Mouse (Mus musculus): ENCODE data around the gene Mybpc2. TPM values are rescaled to one million over a fixed set of nuclear protein-coding genes. Genes with fewer than 3 reads are reported as not detected.

The Mybpc2 gene
- polyA plus RNA-seq, 1 experiment from 2014 or later = 1.2 TPM

GRCm38 (mm10) chr7:44521710-44522109, 2.7 kb downstream of the Mybpc2 start:
- Histone ChIP-seq H3K9ac (peak overlapping the region; percentile 47; the same call in 1 of the 2 replicates), H3K27me3 (replicated peaks) (peaks cover 83% of the 10 kb centered on the region), H3K36me3 (no peaks in the 10 kb centered on the region), H3K27ac (ENCODE audit: poor library complexity, severe bottlenecking) (no peak overlapping the region), H3K4me2 (peak overlapping the region; percentile 39), H3K9me3 (replicated peaks) (peaks cover 3% of the 10 kb centered on the region; the same call in 1 of the 2 replicates), H3K4me3 (peak overlapping the region; percentile 8; the same call in 1 of the 2 replicates), H3K4me1 (replicated peaks) (peaks cover 17% of the 10 kb centered on the region)
- 0 out of 2 replicates have a peak, but pooled peaks have one; percentile 16 for ATAC-seq (ENCODE audit: insufficient number of reproducible peaks, low FRiP score)
- 1% methylated on average over 20 of the region's 20 CpGs for WGBS

- H3K9ac ChIP-seq = no peak overlapping the region
- no peak for ATAC-seq (ENCODE audit: insufficient number of reproducible peaks, low FRiP score)
- H3K36me3 ChIP-seq = no peaks in the 10 kb centered on the region
- no peak overlapping the region for H3K4me3 ChIP-seq
- no peak overlapping the region for H3K27ac ChIP-seq (ENCODE audit: poor library complexity, severe bottlenecking)
- peaks cover 3% of the 10 kb centered on the region; the same call in 1 of the 2 replicates for H3K9me3 ChIP-seq (replicated peaks)
- peaks cover 83% of the 10 kb centered on the region for H3K27me3 ChIP-seq (replicated peaks)
- H3K4me2 ChIP-seq = no peak overlapping the region
- 59% methylated on average over 3 of the region's 3 CpGs for whole genome bisulfite sequencing
- H3K4me1 ChIP-seq (replicated peaks) = peaks cover 17% of the 10 kb centered on the region
Observed at GRCm38 (mm10) chr7:44520990-44521389, 3.5 kb downstream of the Mybpc2 start.

DNA sequence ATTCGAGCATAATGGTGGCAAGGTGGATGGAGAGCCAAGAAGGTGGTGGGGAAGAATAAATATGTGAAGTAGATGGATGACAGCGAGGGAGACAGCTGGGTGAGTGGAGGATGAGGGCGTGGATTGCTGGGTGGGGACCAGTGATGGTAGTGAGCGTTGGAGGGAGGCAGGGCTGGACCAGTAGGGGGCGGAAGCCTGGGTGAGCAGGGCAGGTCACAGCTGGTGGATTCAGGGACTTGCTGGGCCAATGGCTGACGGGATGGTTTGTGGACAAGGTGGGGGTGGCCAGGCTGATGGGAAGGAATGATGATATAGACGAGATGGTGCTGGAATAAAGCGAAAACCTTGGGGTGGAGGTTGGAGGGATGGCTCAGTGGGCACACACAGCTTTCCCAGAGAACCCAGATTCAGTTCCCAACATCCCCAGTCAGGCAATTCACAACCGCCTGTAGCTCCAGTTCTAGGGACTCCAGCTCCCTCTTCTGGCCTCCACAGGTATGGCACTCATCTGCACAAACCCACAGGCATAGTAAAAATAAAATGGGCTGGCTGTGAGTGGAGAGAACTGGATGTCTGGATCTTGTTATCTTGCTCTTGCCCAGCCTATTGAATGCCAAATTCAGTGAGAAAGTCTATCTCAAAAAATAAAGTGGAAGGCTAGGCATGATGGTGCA, 5.1 kb downstream of the Mybpc2 start:
- WGBS = 68% methylated on average over 9 of the region's 9 CpGs
- Histone ChIP-seq H3K36me3 (no peaks in the 10 kb centered on the region), H3K9ac (no peak overlapping the region), H3K27ac (ENCODE audit: poor library complexity, severe bottlenecking) (no peak overlapping the region), H3K9me3 (replicated peaks) (peaks cover 3% of the 10 kb centered on the region; the same call in 1 of the 2 replicates), H3K4me3 (no peak overlapping the region), H3K4me2 (no peak overlapping the region), H3K4me1 (replicated peaks) (peaks cover 7% of the 10 kb centered on the region), H3K27me3 (replicated peaks) (peaks cover 86% of the 10 kb centered on the region)
- no peak for ATAC-seq (ENCODE audit: insufficient number of reproducible peaks, low FRiP score)

DNA sequence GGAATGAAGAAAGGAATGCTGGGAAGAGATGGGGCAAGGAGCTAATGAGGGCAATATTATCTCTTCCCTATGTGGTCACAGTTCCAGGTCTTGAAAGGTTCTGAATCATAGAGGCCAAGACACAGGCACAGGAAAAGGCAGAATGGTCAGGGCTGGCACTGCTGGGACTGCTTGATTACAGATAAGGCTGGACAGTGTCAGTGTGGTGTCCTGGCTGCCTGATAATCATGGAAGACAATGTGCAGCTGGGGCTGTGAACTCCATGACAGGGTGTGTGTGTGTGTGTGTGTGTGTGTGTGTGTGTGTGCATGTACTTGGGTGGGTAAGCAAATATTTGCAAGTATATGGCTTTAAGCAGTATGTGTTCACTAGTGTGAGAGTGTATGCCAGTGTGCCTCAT, 17.0 kb downstream of the Mybpc2 start:
- H3K4me3 ChIP-seq = no peak overlapping the region
- ATAC-seq (ENCODE audit: insufficient number of reproducible peaks, low FRiP score) = peak; percentile 34; the same call in 1 of the 2 replicates

DNA sequence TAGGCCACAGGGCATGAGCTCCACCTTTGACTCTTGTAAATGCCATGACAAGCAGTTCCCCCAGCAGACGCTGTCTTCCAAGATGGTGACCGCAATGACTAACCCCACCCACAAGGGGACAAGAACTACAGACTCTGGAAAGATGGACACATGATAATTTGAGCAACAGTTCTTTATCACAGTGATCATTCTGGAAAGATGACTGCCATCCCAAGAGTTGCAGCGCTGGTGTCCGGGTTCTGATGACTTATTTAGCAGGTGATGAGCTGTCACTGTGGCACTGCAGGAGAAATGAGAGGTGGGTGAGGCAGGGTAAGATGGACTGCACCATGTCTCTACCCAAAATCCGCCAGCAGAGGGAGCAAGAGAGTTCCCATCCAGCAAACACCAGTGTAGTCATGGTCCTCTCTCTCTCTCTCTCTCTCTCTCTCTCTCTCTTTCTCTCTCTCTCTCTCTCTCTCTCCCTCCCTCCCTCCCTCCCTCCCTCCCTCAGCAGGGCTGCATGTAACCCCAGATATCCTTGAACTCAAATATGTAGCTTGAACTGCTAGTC, 22.8 kb downstream of the Mybpc2 start:
- WGBS = 39% methylated on average over 5 of the region's 5 CpGs
- H3K9ac ChIP-seq = no peak overlapping the region
- no peaks in the 10 kb centered on the region for H3K4me1 ChIP-seq (replicated peaks)
- H3K4me3 ChIP-seq = no peak overlapping the region
- H3K9me3 ChIP-seq (replicated peaks) = no peaks in the 10 kb centered on the region
- peak; percentile 49; the same call in 1 of the 2 replicates for ATAC-seq (ENCODE audit: insufficient number of reproducible peaks, low FRiP score)
- no peak overlapping the region for H3K27ac ChIP-seq (ENCODE audit: poor library complexity, severe bottlenecking)
- no peaks in the 10 kb centered on the region for H3K36me3 ChIP-seq
- no peak overlapping the region for H3K4me2 ChIP-seq
- H3K27me3 ChIP-seq (replicated peaks) = peaks cover 34% of the 10 kb centered on the region

More for the DNA sequence above, 17.0 kb downstream of the Mybpc2 start:
- H3K27me3 ChIP-seq (replicated peaks) = peaks cover 40% of the 10 kb centered on the region
- no peak overlapping the region for H3K27ac ChIP-seq (ENCODE audit: poor library complexity, severe bottlenecking)
- H3K4me1 ChIP-seq (replicated peaks) = 0 out of 2 replicates have a peak, but pooled peaks cover 3% of the 10 kb centered on the region
- peaks cover 2% of the 10 kb centered on the region; the same call in 1 of the 2 replicates for H3K9me3 ChIP-seq (replicated peaks)
- H3K9ac ChIP-seq = no peak overlapping the region
- H3K4me2 ChIP-seq = no peak overlapping the region
- no peaks in the 10 kb centered on the region for H3K36me3 ChIP-seq

GRCm38 (mm10) chr7:44500046-44500445, 24.4 kb downstream of the Mybpc2 start:
- WGBS = 37% methylated on average over 20 of the region's 20 CpGs
- Histone ChIP-seq H3K4me1 (replicated peaks) (peaks cover 8% of the 10 kb centered on the region), H3K27me3 (replicated peaks) (peaks cover 34% of the 10 kb centered on the region), H3K9ac (no peak overlapping the region), H3K4me2 (no peak overlapping the region), H3K9me3 (replicated peaks) (no peaks in the 10 kb centered on the region), H3K4me3 (no peak overlapping the region), H3K27ac (ENCODE audit: poor library complexity, severe bottlenecking) (no peak overlapping the region), H3K36me3 (no peaks in the 10 kb centered on the region)
- no peak for ATAC-seq (ENCODE audit: insufficient number of reproducible peaks, low FRiP score)

DNA sequence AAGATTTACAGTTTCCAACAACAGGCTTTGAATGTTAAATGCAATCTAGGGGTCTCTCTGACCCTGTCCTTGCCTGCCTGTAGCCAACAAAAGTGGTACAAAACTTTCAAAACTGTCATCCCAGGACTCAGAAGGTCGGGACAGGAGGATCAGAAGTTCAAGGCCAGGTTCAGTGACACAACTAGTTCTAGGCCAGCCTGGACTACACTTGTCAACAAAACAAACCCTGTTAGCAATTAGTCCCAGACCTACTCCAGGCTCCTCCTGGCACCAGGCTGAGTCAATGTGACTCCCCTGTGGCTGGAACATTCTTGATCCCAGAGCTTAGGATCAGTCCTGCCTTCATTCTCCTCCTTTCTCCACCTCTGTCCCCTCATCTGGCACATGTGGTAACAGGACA, 25.5 kb downstream of the Mybpc2 start:
- 59% methylated on average over 1 of the region's 1 CpGs for WGBS
- H3K27me3 ChIP-seq (replicated peaks) = peaks cover 34% of the 10 kb centered on the region
- H3K36me3 ChIP-seq = peaks cover 6% of the 10 kb centered on the region; the same call in 1 of the 2 replicates
- no peak overlapping the region for H3K27ac ChIP-seq (ENCODE audit: poor library complexity, severe bottlenecking)
- no peaks in the 10 kb centered on the region for H3K9me3 ChIP-seq (replicated peaks)
- ATAC-seq (ENCODE audit: insufficient number of reproducible peaks, low FRiP score) = no peak
- peaks cover 13% of the 10 kb centered on the region for H3K4me1 ChIP-seq (replicated peaks)
- H3K4me2 ChIP-seq = no peak overlapping the region
- no peak overlapping the region for H3K4me3 ChIP-seq
- no peak overlapping the region for H3K9ac ChIP-seq

DNA sequence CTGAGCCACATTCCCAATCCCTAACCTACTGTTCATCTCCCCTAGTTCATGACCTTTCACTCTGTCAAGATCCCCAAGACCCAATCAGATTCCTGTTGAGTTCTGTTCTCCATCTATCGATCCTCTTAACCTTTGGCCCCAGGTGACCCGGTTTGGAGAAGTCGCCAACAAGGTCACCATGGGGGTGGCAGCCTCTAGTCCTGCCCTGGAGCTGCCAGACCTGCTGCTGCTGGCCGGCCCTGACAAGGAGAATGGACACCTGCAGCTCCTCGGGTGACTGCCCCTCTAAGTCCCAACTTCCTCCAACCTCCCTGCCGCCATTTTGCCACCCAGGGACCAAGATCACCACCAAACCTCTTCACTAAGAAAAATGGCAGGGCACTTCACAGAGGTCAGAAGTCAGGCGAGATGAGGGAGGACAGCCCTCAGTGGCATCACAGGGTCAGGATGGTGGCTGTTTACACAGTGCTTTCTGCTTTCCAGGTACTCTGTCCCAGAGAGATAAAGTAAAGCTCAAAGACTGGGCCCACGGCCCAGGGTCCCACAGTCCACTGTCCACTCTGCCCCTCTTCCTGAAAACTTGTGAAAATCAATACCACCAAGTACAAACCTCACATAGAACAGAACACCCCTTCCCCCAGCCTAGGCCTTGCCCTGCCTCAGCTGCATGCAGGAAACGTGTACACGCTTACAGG, 26.9 kb downstream of the Mybpc2 start:
- H3K9me3 ChIP-seq (replicated peaks) = no peaks in the 10 kb centered on the region
- H3K36me3 ChIP-seq = peaks cover 18% of the 10 kb centered on the region
- peaks cover 28% of the 10 kb centered on the region for H3K27me3 ChIP-seq (replicated peaks)
- 81% methylated on average over 10 of the region's 10 CpGs for WGBS
- ATAC-seq (ENCODE audit: insufficient number of reproducible peaks, low FRiP score) = no peak
- peak overlapping the region; percentile 75 for H3K4me2 ChIP-seq
- H3K4me3 ChIP-seq = peak overlapping the region; percentile 72
- H3K27ac ChIP-seq (ENCODE audit: poor library complexity, severe bottlenecking) = no peak overlapping the region
- H3K4me1 ChIP-seq (replicated peaks) = peaks cover 13% of the 10 kb centered on the region
- H3K9ac ChIP-seq = no peak overlapping the region

GRCm38 (mm10) chr7:44496771-44497109, 27.7 kb downstream of the Mybpc2 start:
- peak overlapping the region; percentile 72 for H3K4me3 ChIP-seq
- under 1% methylated on average over 26 of the region's 26 CpGs for WGBS
- H3K36me3 ChIP-seq = peaks cover 26% of the 10 kb centered on the region
- H3K27ac ChIP-seq (ENCODE audit: poor library complexity, severe bottlenecking) = peak overlapping the region; percentile 68
- H3K4me2 ChIP-seq = peak overlapping the region; percentile 75
- H3K4me1 ChIP-seq (replicated peaks) = peaks cover 13% of the 10 kb centered on the region
- peaks cover 28% of the 10 kb centered on the region for H3K27me3 ChIP-seq (replicated peaks)
- peak overlapping the region; percentile 69 for H3K9ac ChIP-seq
- peak; percentile 65 for ATAC-seq (ENCODE audit: insufficient number of reproducible peaks, low FRiP score)
- H3K9me3 ChIP-seq (replicated peaks) = no peaks in the 10 kb centered on the region

DNA sequence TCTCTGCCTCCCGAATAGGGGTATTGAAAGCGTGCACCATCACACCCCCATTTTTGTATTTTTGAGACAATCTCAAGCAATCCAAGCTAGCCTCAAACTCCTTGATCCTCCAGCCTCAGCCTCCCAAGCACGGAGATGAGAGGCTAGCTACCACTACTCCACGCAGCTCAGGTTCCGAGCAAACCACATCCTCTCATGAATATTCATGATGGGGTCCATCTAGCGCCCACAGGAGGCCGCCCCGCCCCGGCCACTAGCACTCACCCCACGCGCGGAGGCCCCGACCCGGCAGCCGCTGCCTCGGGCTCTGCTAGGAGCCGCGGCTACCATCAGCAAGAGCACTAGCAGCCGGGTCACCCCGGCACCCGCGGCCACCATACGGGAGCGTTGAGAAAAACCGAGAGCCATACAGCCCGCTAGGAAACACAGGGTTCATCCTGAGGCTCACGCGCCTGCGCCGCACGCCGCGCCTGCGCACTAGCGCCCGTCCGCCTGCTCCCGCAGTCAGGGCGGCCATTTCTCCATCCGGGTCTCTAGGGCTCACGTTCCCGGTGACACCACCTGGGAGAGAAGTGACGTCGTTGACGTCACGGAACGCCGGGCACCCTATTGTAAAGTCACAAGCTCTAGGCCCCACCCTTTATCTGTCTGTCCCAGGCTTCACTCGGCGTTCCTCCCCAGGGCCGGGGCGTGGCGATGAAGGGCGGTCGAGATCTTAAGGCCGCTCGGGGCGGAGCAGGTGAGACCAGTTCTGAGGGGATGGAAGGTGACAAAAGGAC, 28.3 kb downstream of the Mybpc2 start, which contains the start of the genes Emc10 and Fam71e1:
TSS of gene Emc10 (minus strand) at position 538 of the 779 bp plus-strand sequence.
TSS of gene Fam71e1 (plus strand) at position 590 of the 779 bp plus-strand sequence.
- 1% methylated on average over 58 of the region's 58 CpGs for WGBS
- peak within 1 kb of the TSS; percentile 72 for H3K4me3 ChIP-seq

More for the DNA sequence above, 28.3 kb downstream of the Mybpc2 start, which contains the start of the genes Emc10 and Fam71e1:
- Histone ChIP-seq H3K4me2 (peak within 1 kb of the TSS; percentile 75), H3K27ac (ENCODE audit: poor library complexity, severe bottlenecking) (peak within 1 kb of the TSS; percentile 92), H3K36me3 (peaks cover 31% of the 10 kb centered on the region), H3K4me1 (replicated peaks) (peaks cover 13% of the 10 kb centered on the region), H3K9ac (peak within 1 kb of the TSS; percentile 83), H3K27me3 (replicated peaks) (peaks cover 27% of the 10 kb centered on the region), H3K9me3 (replicated peaks) (no peaks in the 10 kb centered on the region)
- peak; percentile 96 for ATAC-seq (ENCODE audit: insufficient number of reproducible peaks, low FRiP score)

All from heart, embryonic 12.5 days (tissue).